Mouse (Mus musculus): ENCODE results near the gene Stpg2. TPM values are rescaled to one million over a fixed set of nuclear protein-coding genes. Genes with fewer than 3 reads are reported as not detected.
"Not testable (repeated sequence)": the region's sequence is repeated elsewhere in the genome, so short reads cannot be mapped to it uniquely, and the experiment has no call there.

Stpg2 gene
- not detected for total RNA-seq (2021)

- peak; percentile 94 for DNase-seq
Observed at GRCm38 (mm10) chr3:139205444-139205998, at the start of gene Stpg2. Stpg2 (plus strand) TSS chr3:139205694.

- peak; percentile 5 for DNase-seq
Observed at GRCm38 (mm10) chr3:139162146-139162545, 43.3 kb upstream of the Stpg2 start.

- no peak for DNase-seq
Observed at GRCm38 (mm10) chr3:139162658-139163057, 42.8 kb upstream of the Stpg2 start.

- DNase-seq = no peak
Observed at GRCm38 (mm10) chr3:139168510-139169269, 36.8 kb upstream of the Stpg2 start.

- DNase-seq = no peak
Observed at GRCm38 (mm10) chr3:139169740-139170139, 35.8 kb upstream of the Stpg2 start.

- DNase-seq = no peak
Observed at GRCm38 (mm10) chr3:139176936-139177335, 28.6 kb upstream of the Stpg2 start.

- no peak for DNase-seq
Observed at GRCm38 (mm10) chr3:139191541-139191940, 14.0 kb upstream of the Stpg2 start.

GRCm38 (mm10) chr3:139193917-139194316 lies 11.6 kb upstream of the Stpg2 start:
- no peak for DNase-seq

GRCm38 (mm10) chr3:139198412-139198811 lies 7.1 kb upstream of the Stpg2 start:
- no peak for DNase-seq

- DNase-seq = no peak
Observed at GRCm38 (mm10) chr3:139200324-139200723, 5.2 kb upstream of the Stpg2 start.

GRCm38 (mm10) chr3:139216945-139217344 lies 11.5 kb downstream of the Stpg2 start:
- no peak for DNase-seq

GRCm38 (mm10) chr3:139225123-139225522 lies 19.6 kb downstream of the Stpg2 start:
- DNase-seq = no peak

- no peak for DNase-seq
Observed at GRCm38 (mm10) chr3:139226811-139227210, 21.3 kb downstream of the Stpg2 start.

- DNase-seq = no peak
Observed at GRCm38 (mm10) chr3:139245219-139245618, 39.7 kb downstream of the Stpg2 start.

- DNase-seq = no peak
Observed at GRCm38 (mm10) chr3:139246508-139246907, 41.0 kb downstream of the Stpg2 start.

GRCm38 (mm10) chr3:139262359-139262758 lies 56.9 kb downstream of the Stpg2 start:
- DNase-seq = not testable (repeated sequence)

- DNase-seq = no peak
Observed at GRCm38 (mm10) chr3:139297909-139298308, 92.4 kb downstream of the Stpg2 start.

GRCm38 (mm10) chr3:139308078-139308809 lies 102.8 kb downstream of the Stpg2 start:
- peak; percentile 61 for DNase-seq

- DNase-seq = no peak
Observed at GRCm38 (mm10) chr3:139311721-139312120, 106.2 kb downstream of the Stpg2 start.

- no peak for DNase-seq
Observed at GRCm38 (mm10) chr3:139380494-139380893, 175.0 kb downstream of the Stpg2 start.

- no peak for DNase-seq
Observed at GRCm38 (mm10) chr3:139397077-139397865, 191.8 kb downstream of the Stpg2 start.

GRCm38 (mm10) chr3:139404673-139405072 lies 199.2 kb downstream of the Stpg2 start:
- no peak for DNase-seq

- DNase-seq = no peak
Observed at GRCm38 (mm10) chr3:139419142-139419541, 213.6 kb downstream of the Stpg2 start.

All from heart, postnatal 4 days (tissue).